Mouse (Mus musculus): Measurements from ENCODE around the gene Clec12b.
A peak's percentile ranks its signal among the peaks of the same experiment; 100 is the strongest.

Clec12b gene

DNA sequence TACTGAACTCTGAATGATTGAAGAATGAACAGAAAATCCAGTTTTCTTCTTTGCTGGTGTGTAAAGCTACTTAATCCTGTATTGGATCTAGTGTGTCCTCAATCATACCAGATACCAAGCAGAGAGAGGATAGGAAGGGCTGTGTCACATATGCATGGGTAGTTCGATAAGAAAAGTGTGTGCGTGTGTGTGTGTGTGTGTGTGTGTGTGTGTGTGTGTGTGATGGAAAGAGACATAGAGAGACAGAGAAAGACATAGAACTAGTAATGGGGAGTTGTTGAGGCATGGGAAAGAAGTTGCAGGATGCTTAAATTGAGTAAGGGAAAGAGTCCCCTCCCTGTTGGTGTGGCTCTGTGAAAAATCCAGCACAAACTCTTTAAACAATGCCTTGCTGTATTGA is at the start of gene Clec12b:
Gene Clec12b, minus strand, starts transcription at position 101 of the 400 bp plus-strand sequence.
- DNase-seq (ENCODE audit: extremely low read depth, low read depth, low spot score): no peak

DNA sequence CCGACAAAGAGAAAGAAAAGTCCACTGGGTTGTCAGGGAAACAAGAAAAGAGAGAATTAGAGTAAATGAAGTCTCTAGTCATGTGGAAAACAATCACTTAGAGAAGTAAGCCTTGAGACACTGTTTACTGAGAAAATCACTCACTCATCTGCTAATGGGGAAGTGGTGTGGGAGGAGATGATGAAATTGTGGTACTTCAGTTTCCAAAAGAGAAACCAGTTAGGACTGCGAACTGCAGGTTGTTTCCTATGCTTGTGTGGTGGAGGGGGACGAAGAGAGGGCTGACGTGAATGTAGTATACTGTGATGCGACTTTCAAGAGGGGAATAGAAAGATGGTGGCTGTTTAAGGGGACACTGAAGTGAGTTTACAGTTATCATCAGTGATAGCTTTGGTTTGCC is 48.6 kb upstream of the Clec12b start:
- DNase-seq (ENCODE audit: extremely low read depth, low read depth, low spot score): no peak

DNA sequence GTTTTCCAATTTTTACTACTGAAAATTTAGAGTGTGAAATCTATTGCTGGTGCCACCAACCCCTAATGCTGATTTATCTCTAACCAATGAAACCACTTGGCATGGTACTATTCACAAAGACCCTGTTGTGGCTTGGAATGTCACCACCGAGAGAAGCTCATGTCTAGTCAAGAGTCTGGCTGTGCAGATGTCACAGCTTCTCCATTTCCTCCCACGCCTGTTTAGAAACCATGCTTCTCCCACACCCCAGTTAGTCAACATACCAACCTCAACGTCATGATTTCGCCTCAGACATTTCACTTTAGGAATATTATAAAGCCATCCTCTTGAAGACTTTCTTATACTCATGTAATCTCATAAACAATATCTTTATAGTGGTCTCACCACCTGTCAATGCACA is 41.6 kb upstream of the Clec12b start:
- DNase-seq (ENCODE audit: extremely low read depth, low read depth, low spot score): no peak

DNA sequence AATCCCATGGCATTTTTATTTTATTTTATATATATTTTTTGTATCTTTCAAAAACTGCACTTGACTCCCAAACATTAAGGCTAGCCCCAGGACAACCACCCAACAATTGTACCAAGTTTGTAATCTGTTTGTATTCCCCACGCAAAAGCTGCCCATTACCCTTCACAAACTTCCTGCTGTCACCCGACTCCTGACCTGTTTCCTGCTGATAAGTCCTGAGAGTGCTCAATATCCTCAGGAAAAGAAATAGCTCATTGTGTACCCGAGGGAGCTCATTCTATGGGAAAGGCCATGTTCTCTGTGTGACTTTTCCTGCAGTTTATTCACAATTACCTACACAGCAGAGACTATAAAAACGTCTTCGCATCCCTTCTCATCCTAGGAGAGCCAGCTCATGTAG is 40.1 kb upstream of the Clec12b start:
- DNase-seq (ENCODE audit: extremely low read depth, low read depth, low spot score): no peak

DNA sequence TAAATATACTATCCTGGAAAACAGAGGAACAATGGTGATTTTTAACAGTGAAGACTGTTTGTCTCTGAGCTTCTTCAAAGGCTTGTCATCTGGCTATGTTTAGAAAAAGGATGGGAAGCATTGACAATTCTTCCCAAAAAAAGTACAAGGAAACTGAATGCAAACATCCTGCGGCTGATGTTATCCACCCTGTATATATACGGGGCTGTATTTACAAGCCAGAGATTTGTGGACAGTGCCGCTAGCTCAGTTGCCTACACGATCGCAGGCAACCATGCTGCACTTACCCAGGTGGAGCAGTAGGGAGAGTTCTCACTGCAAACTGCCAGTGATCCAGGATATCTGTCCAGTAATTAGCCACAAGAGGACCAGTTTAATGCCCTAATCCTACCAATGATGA is 39.5 kb upstream of the Clec12b start:
- DNase-seq (ENCODE audit: extremely low read depth, low read depth, low spot score): no peak

DNA sequence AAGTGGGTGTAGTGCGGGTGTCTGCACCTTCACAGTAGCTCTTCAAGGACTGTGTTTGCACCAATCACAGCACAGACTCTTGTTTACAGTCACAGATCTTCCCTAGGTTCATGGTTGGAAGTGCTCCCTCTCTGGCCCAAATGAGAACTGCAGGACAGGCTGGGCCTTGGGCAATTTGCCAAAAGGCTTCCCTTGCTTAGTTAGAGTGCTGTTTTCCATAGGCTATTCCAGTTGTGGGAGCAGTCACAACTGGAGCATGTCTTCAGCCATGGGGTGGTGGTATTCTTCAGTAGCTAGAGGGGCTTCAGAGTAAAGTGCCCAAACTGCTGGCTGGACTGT is 38.0 kb upstream of the Clec12b start:
- no peak for DNase-seq (ENCODE audit: extremely low read depth, low read depth, low spot score)

DNA sequence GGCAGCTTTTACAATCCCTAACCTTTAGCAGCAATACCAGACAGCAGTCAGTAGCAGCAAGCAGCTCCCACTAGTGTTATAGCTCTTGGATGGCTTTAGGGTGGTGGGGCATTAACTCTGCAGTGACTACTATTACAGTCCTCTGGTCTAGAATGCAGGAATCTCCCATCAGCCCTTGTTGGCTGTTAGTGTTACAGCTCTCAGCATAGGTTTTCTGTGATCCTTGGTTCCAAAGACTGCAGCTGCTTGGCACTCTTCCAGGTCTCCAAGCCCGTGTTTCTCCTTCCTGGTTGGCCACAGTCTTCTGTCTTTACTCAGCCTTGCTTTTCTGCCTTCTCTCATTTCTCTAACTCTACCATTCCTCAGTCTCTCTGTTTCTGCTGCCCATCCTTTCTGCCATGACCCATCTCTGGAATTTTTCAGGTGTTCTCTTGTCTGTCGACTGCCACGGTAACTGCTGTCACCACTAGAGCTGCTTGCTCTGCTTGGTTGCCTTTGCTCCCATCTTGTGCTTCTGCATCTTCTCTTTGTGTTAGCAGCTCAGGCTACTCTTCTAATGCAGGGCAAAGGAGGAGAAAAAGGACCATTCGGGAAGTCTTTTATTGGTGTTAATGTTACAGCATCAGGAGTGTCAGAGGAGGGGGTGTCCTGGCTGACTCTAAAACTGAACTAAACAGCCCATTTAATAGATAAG is 37.5 kb upstream of the Clec12b start:
- no peak for DNase-seq (ENCODE audit: extremely low read depth, low read depth, low spot score)

DNA sequence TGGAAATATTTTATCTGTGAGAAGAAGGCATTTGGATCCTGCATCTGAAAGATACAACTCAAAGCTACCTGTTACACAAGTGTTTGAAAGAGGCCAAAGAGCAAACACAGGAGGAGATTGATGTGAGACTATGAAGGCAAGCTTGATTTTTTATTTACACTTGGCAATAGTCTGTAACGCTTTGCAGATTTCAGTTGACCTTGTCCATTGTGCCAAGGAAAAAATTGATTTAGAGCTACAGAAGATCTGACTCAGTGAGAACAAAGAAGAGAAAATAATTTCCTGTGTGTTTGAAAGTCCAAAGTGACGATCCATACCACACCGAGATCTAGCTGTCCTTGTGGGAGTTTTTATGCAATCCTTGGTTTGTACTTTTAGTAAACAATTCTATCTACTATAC is 36.6 kb upstream of the Clec12b start:
- no peak for DNase-seq (ENCODE audit: extremely low read depth, low read depth, low spot score)

DNA sequence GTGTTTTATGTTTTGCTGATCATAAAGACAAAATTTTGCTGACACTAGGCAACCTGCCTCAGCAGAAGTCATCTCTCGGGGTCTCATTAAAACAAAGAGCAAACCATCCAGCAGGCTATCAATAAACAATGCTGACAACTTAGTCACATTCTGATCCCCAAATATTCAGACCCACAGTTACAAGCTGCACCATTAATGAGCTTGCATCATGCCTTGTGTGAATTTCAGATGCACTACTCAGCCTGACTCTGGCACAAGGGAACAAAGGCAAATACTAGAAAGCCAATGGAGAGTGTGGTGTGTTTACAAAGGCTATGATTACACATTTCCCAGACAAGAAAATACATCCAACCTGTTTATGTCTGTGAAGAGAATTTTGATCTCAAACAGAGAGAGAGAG is 28.5 kb upstream of the Clec12b start:
- DNase-seq (ENCODE audit: extremely low read depth, low read depth, low spot score): no peak

DNA sequence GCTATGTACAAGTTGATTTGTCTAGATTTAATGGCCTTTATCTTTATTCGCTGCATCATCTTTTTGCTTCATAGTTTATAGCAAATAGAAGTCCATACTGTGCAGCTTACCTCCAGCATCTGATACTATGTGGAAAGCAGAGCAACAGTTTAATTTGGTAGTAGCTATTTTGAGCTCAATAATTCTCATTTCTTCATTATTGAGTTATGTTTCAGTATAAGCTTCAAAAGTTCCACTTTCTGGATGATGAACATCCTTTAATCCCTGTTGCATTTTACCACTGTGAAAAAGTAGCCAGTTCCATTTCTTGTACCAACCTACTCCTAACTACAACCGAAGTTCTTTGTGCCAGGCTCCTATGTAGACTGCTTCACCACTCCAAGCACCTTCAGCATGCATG is 22.9 kb upstream of the Clec12b start, which contains the start of gene Clec9a:
Gene Clec9a, plus strand, starts transcription at position 301 of the 400 bp plus-strand sequence.
- no peak for DNase-seq (ENCODE audit: extremely low read depth, low read depth, low spot score)

DNA sequence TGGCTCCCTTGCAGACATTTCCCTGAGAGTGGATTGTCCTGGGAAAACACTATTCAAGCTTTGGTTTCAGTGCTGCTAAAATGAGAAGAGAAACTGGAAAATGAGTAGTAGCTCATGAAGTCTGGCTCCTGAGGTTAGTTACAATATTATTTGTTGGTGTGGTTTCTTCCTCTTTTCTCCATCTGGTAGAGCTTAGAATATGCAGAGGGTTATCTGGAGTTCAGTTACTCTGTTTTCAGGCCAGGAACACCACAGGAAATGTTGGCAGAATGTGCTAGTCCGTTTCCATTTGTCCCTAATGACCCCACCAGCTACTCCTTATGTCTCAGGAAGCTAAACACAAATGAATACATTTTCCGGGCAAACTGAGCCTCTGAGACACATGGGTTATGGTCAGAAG is 21.6 kb upstream of the Clec12b start:
- DNase-seq (ENCODE audit: extremely low read depth, low read depth, low spot score): no peak

DNA sequence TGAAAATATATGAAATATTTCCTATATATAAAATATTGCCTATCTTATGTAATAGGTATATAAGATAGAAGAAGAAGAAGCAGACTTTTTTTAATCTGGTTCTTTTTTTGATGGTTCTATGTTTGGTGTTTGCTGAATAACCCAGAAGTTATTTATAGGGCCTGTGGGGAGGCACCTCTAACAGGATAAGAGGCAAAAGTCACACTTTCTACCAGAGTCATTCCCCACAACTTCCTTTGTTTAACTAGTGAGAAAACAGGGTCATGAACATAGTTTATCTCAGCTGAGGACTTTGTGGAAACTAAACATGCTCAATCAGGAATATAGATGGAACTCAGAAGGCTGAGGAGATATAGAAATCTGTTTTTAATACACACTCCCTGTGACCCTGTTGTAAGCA is 20.3 kb upstream of the Clec12b start:
- DNase-seq (ENCODE audit: extremely low read depth, low read depth, low spot score): no peak

DNA sequence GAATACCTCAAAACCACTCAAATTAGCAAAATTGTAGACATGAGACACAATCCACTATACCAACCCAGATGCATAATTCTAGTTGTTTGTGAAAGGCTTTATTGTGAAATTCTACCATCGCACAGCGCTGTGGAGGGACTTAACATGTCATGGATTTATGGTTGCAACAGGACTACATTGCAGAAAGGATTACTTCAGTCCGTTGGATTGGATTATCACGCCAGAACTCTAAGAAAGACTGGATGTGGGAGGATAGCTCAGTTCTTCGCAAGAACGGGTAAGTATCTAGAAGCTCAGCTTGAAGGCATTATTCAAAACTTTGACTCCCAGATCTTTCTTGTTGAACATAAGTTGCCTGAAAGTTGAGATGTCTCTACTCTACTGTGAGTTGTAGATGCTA is 17.7 kb upstream of the Clec12b start:
- peak; percentile 66 for DNase-seq (ENCODE audit: extremely low read depth, low read depth, low spot score)

DNA sequence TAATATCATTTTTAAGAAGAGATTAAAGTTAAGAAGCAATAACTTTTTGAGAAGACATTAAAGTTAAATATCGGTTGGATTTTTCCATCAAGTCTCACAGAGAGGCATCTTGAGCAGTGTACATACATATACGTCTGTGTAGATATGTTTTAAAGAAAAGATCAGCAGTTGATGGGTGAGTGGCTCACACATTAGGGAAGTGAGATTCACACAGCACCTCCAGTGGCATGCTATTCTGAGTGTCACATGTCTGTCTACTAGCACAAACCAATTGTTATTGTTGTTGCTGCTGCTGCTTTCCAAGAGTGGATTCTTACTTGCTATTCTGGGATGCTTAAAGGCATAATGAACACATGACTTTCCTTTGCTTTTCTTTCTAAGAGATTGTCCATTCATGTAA is 16.7 kb upstream of the Clec12b start:
- DNase-seq (ENCODE audit: extremely low read depth, low read depth, low spot score): no peak

DNA sequence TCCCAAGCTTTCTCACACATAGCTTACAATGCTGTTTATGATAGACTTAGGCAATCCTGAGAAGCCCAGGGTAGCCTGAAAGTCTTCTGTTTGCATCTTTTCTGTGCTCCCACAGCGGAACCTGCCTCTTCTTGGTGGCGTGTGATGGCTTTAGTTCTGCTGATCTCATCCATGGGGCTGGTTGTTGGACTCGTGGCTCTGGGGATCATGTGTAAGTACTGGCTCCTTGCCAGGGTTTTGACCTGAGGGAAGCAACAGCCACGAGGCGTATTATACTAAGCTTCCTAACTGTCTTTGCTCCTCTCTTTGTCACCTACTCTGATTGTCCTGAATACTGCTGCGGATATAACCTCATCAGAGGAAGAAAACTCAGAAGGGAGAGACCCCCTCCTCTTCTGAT is 14.3 kb upstream of the Clec12b start:
- no peak for DNase-seq (ENCODE audit: extremely low read depth, low read depth, low spot score)

DNA sequence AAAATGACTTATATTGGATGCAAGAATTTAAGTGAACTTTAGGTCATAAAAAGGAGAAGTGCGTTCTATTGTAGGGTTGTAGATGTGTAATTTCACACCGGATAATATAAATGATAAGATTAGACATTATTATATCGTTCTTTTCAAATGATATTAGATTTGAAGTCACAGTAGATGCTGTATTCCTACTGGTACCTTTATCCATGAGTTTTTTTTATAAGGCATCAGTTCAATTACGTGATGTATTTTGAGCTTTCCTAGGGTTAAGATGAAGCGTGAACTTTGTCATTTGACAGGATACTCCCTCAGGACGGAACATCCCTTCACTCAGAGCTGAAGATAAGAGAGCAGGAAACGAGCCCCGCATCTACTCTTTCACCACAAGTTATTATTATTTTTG is 11.3 kb upstream of the Clec12b start, which contains the start of gene Clec1b:
Gene Clec1b, plus strand, starts transcription at position 301 of the 400 bp plus-strand sequence.
- DNase-seq (ENCODE audit: extremely low read depth, low read depth, low spot score): no peak

DNA sequence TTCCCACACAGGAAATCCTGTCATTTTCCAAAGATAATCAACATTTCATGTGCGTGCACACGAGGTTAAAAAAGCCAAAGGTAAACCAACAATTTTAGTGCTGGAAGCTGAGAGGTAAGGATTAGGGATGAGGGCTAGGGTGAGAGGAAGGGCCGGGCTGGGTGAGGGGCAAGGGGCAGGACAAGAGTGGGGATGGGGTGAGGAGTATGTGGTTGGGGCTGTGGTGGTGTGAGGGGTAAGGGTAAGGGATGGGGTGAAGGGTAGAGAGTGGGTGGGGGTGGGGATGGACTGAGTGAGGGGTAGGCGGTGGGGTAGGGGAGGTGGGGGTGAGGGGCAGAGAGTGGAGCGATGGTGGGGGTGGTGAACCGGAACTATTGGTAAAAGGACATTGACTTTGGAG is 8.1 kb upstream of the Clec12b start:
- no peak for DNase-seq (ENCODE audit: extremely low read depth, low read depth, low spot score)

DNA sequence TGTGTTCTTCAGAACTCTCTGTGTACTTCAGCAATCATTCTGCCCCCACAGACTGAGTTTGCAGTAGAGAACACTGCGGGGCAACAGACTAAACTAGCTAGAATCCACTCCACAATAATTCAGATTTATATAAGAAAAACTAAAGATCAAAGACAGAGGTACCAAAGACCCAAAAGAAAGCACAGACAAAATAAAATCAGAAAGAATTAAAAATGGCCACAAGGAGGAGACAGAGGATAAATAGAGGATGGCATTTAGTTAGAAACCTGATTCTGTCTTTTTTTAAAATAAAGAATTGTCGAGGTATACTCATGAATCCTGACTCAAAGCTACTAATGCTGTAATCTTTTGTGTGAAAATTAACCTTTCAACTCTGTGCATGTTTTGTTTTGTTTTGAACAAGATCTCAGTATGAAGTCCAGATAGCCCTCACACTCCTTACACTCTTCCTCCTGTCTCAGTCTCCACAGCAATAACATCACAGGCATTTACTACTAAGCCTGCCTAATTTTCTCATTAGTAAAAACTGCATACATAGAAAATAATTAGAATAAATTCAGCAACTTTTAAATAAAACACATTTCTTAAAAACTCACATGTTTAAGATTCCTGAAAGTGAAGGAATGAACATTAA is 7.5 kb upstream of the Clec12b start:
- DNase-seq (ENCODE audit: extremely low read depth, low read depth, low spot score): no peak

DNA sequence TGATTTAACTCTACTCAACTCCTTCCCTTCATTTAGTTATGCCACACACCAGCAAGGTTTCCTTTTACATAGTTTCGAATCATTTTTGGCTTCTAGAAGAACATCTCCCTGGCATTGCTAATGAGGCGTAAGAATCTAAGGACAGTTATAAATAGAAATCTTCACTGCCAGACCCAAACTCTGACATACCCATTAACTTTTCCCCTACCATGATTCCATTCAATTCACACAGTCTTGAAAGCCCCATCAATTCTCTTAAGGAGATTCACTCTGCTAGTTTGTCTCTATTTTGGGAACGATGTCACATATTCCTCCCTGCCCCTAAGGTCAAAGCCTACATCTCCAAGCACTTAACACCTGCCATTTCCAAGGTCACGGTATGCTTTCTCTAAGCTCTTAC is 674 bp downstream of the Clec12b start:
- DNase-seq (ENCODE audit: extremely low read depth, low read depth, low spot score): no peak

DNA sequence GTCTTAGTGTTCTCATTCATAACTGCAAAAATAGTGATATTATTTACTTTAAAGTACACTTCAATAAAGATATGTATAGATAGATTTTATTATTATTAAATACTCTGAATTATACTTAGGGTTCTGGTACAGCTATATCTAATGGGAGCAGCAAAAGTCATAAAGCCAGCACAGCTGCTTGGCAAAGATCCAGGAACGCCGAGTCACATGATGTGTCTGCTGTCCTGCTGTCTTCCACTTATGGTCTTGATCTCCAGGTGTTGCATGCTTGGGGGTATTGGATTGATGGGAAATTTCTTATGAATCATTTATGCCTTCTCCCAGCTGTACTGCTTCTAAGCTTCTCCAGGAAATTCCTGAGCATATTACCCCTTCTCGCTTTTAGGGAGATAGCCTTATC is 2.2 kb downstream of the Clec12b start:
- DNase-seq (ENCODE audit: extremely low read depth, low read depth, low spot score): no peak

DNA sequence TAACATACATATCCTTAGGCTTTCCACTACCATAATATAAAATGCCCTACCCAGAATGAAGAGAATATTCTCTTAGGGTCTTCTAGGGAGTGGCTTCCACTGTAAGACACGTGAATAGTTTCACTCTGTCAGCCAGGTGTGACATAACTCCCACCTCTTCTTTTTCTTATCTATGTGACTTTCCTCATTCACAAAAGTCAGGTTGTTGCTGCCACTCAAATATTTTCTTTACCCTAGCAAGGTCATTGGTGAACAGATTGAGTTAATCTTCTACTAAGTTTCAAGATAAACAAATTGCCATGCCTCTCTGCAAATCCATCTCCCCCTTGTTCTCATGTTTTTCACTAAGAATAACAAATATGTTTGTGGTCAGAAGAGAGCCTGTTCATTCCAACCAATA is 3.9 kb downstream of the Clec12b start:
- DNase-seq (ENCODE audit: extremely low read depth, low read depth, low spot score): no peak

DNA sequence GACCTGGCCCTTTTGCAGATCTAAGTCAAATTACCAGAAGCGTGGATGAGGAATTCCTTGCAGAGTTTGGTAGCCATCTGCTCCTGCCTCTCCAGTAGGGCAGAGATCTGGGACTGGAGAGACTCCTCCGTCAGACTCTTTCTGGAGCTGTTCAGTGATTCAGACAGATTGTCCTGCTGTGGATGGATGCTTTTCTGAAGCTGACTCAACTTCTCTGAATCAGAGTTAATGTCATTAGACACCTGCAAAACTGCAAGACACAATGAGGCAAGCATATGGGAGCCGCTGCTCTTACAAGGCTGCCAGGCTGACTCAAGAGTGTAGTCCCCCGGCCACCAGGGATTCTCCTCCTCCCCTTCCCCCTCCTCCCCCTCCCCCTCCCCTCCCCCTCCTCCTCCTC is 5.2 kb downstream of the Clec12b start:
- DNase-seq (ENCODE audit: extremely low read depth, low read depth, low spot score): no peak

DNA sequence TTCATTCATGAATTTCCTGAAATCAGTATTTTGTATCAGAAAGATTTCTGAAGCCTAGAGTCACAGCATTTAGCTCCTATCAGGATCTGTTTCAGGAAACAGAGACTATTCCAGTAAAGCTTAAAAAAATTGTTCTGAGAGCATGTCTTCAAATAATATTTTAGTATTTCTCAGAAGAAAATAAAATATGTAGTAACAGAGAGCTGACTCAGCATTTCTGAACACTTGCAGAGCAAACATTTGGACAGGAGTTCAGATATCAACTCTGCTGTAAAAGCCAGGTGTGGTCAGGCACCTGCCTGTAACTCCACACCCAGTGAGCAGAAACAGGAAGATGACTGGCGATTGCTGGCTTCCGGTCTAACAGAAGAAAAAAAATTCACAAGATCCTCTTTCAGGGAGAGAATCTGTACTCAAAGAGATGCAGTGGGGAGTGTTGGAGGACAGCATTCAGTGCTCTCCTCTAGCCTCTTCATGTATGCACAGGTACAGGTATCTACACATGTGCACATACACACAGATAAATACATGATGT is 10.7 kb downstream of the Clec12b start:
- no peak for DNase-seq (ENCODE audit: extremely low read depth, low read depth, low spot score)
